Mouse (Mus musculus): ENCODE measurements at regions not wholly inside any gene's neighbourhood (a gene's known extent, or its start where the extent isn't known, plus 50 kb on each side); places are given as distances from the start of the nearest gene placed in this dataset.

GRCm38 (mm10) chr15:56438370-56438769, 1039.1 kb downstream of the Slc22a22 start:
- intact Hi-C loops (cut with DNase I) = no loop called here

GRCm38 (mm10) chr15:56436131-56436530, 1041.3 kb downstream of the Slc22a22 start:
- intact Hi-C loops (cut with DNase I) = no loop called here

More at GRCm38 (mm10) chr15:56438370-56438769, 1039.1 kb downstream of the Slc22a22 start:
- no peak for DNase-seq

GRCm38 (mm10) chr15:56425986-56426385, 1051.4 kb downstream of the Slc22a22 start:
- intact Hi-C loops (cut with DNase I) = no loop called here
- DNase-seq = no peak

More at GRCm38 (mm10) chr15:56436131-56436530, 1041.3 kb downstream of the Slc22a22 start:
- no peak for DNase-seq

GRCm38 (mm10) chr15:56420681-56421080, 1056.7 kb downstream of the Slc22a22 start:
- DNase-seq = no peak
- intact Hi-C loops (cut with DNase I) = no loop called here

- intact Hi-C loops (cut with DNase I) = no loop called here
- no peak for DNase-seq
Measured at GRCm38 (mm10) chr15:56391982-56392381, 1085.4 kb downstream of the Slc22a22 start.

GRCm38 (mm10) chr15:56378511-56378910, 1098.9 kb downstream of the Slc22a22 start:
- DNase-seq = peak; percentile 1
- intact Hi-C loops (cut with DNase I) = no loop called here

- intact Hi-C loops (cut with DNase I) = no loop called here
- no peak for DNase-seq
Measured at GRCm38 (mm10) chr15:56350903-56351302, 1126.5 kb downstream of the Slc22a22 start.

- peak; percentile 4 to 21 for DNase-seq
- intact Hi-C loops (cut with DNase I) = no loop called here
Measured at GRCm38 (mm10) chr15:56346111-56346510, 1131.3 kb downstream of the Slc22a22 start.

- intact Hi-C loops (cut with DNase I) = no loop called here
- no peak for DNase-seq
Measured at GRCm38 (mm10) chr15:56344973-56345372, 1132.5 kb downstream of the Slc22a22 start.

- peak in 1 of 2 experiments; percentile 2 for DNase-seq
- intact Hi-C loops (cut with DNase I) = no loop called here
Measured at GRCm38 (mm10) chr15:56344304-56344932, 1133.0 kb downstream of the Slc22a22 start.

- DNase-seq = no peak
- intact Hi-C loops (cut with DNase I) = loop anchor here (2.0 to 10.0 kb wide), 5 partner anchors 407 to 1171 kb away; no protein-coding TSS in a partner anchor
Measured at GRCm38 (mm10) chr15:56337879-56338278, 1139.5 kb downstream of the Slc22a22 start.

GRCm38 (mm10) chr15:56336449-56336848, 1141.0 kb downstream of the Slc22a22 start:
- DNase-seq = peak; percentile 60 to 81
- intact Hi-C loops (cut with DNase I) = loop anchor here (2.0 to 10.0 kb wide), 4 partner anchors 408 to 1071 kb away; no protein-coding TSS in a partner anchor

- intact Hi-C loops (cut with DNase I) = loop anchor here (5.0 to 10.0 kb wide), 2 partner anchors 900 to 1072 kb away; no protein-coding TSS in a partner anchor
- no peak for DNase-seq
Measured at GRCm38 (mm10) chr15:56335011-56335410, 1142.4 kb downstream of the Slc22a22 start.

- intact Hi-C loops (cut with DNase I) = no loop called here
- DNase-seq = no peak
Measured at GRCm38 (mm10) chr15:56320501-56320900, 1156.9 kb downstream of the Slc22a22 start.

- intact Hi-C loops (cut with DNase I) = no loop called here
- no peak for DNase-seq
Measured at GRCm38 (mm10) chr15:56294910-56295438, 1182.5 kb downstream of the Slc22a22 start.

GRCm38 (mm10) chr15:56278622-56279301, 1198.7 kb downstream of the Slc22a22 start:
- peak; percentile 83 for DNase-seq
- intact Hi-C loops (cut with DNase I) = no loop called here

- intact Hi-C loops (cut with DNase I) = no loop called here
- no peak for DNase-seq
Measured at GRCm38 (mm10) chr15:56278006-56278405, 1199.4 kb downstream of the Slc22a22 start.

- intact Hi-C loops (cut with DNase I) = no loop called here
- DNase-seq = no peak
Measured at GRCm38 (mm10) chr15:56248731-56249130, 1228.7 kb downstream of the Slc22a22 start.

- DNase-seq = peak; percentile 18 to 24
- intact Hi-C loops (cut with DNase I) = no loop called here
Measured at GRCm38 (mm10) chr15:56244004-56244735, 1233.3 kb downstream of the Slc22a22 start.

- DNase-seq = no peak
- intact Hi-C loops (cut with DNase I) = no loop called here
Measured at GRCm38 (mm10) chr15:56202552-56202951, 1274.9 kb downstream of the Slc22a22 start.

GRCm38 (mm10) chr15:56199336-56199735, 1278.1 kb downstream of the Slc22a22 start:
- no peak for DNase-seq
- intact Hi-C loops (cut with DNase I) = no loop called here

Data from heart, postnatal 10 days (tissue).